Mouse (Mus musculus) erythroblast, adult 5-6 weeks (primary cell): ENCODE measurements around the gene Tpra1. TPM values are rescaled to one million over a fixed set of nuclear protein-coding genes. Genes with fewer than 3 reads are reported as not detected.
A peak's percentile ranks its signal among the peaks of the same experiment; 100 is the strongest.

ENCODE experiments used
- ATAC-seq: replicated peaks from 2 replicates; pipeline ENCODE4 v1.8.0; 2016; ENCODE audit warnings: moderate number of reproducible peaks, mild to moderate bottlenecking, moderate TSS enrichment, inconsistent platforms; ENCODE audit not compliant: poor library complexity, low FRiP score, severe bottlenecking
- total RNA-seq, 2 experiments: library from RNA; stranded (forward) in 1 of 2; stranded (reverse) in 1 of 2; fragments of 150-400 nt in 1 of 2; fragments of 200-764, 138-1000 nt in 1 of 2; gene quantifications; 2 replicates each; pipeline versions ENCODE4 v1.2.3 to v1.2.4; 2015 to 2017; ENCODE audit warnings: low replicate concordance in 2 of 2

The Tpra1 gene
- total RNA-seq (2015; ENCODE audit: low replicate concordance) = 112 and 136 TPM in 2 replicates
- 210 and 272 TPM in 2 replicates for total RNA-seq (2017; ENCODE audit: low replicate concordance)

- peak; percentile 75 for ATAC-seq
Measured at GRCm38 (mm10) chr6:88901947-88902820, at the start of gene Tpra1. Gene Tpra1 (plus strand): TSS chr6:88902251.

GRCm38 (mm10) chr6:88854509-88854908, 47.5 kb upstream of the Tpra1 start:
- no peak for ATAC-seq

- peak; percentile 72 for ATAC-seq
Measured at GRCm38 (mm10) chr6:88855636-88856035, 46.4 kb upstream of the Tpra1 start.

- ATAC-seq = no peak
Measured at GRCm38 (mm10) chr6:88857249-88857648, 44.8 kb upstream of the Tpra1 start.

- ATAC-seq = no peak
Measured at GRCm38 (mm10) chr6:88857830-88858229, 44.2 kb upstream of the Tpra1 start.

- ATAC-seq = no peak
Measured at GRCm38 (mm10) chr6:88858341-88858740, 43.7 kb upstream of the Tpra1 start.

GRCm38 (mm10) chr6:88860914-88861313, 41.1 kb upstream of the Tpra1 start:
- peak; percentile 74 for ATAC-seq

- ATAC-seq = no peak
Measured at GRCm38 (mm10) chr6:88865704-88866103, 36.3 kb upstream of the Tpra1 start.

- ATAC-seq = no peak
Measured at GRCm38 (mm10) chr6:88869459-88869858, 32.6 kb upstream of the Tpra1 start.

GRCm38 (mm10) chr6:88870594-88870993, 31.5 kb upstream of the Tpra1 start:
- ATAC-seq = no peak

GRCm38 (mm10) chr6:88871546-88871945, 30.5 kb upstream of the Tpra1 start:
- no peak for ATAC-seq

GRCm38 (mm10) chr6:88872811-88873210, 29.2 kb upstream of the Tpra1 start:
- no peak for ATAC-seq

GRCm38 (mm10) chr6:88873965-88874867, 27.8 kb upstream of the Tpra1 start:
- no peak for ATAC-seq

GRCm38 (mm10) chr6:88874868-88875508, 27.1 kb upstream of the Tpra1 start, which contains the start of gene Podxl2:
Gene Podxl2 (minus strand): TSS chr6:88875044.
- no peak for ATAC-seq

GRCm38 (mm10) chr6:88879471-88879870, 22.6 kb upstream of the Tpra1 start:
- ATAC-seq = no peak

- ATAC-seq = no peak
Measured at GRCm38 (mm10) chr6:88881334-88881733, 20.7 kb upstream of the Tpra1 start.

GRCm38 (mm10) chr6:88884195-88884594, 17.9 kb upstream of the Tpra1 start:
- no peak for ATAC-seq

- no peak for ATAC-seq
Measured at GRCm38 (mm10) chr6:88884690-88885089, 17.4 kb upstream of the Tpra1 start.

- no peak for ATAC-seq
Measured at GRCm38 (mm10) chr6:88885644-88886416, 16.2 kb upstream of the Tpra1 start.
